Mouse (Mus musculus) left cerebral cortex, adult 2 months (tissue): ENCODE measurements at regions not wholly inside any gene's neighbourhood (a gene's known extent, or its start where the extent isn't known, plus 50 kb on each side); places are given as distances from the start of the nearest gene placed in this dataset.
"Not testable (repeated sequence)": the region's sequence is repeated elsewhere in the genome, so short reads cannot be mapped to it uniquely, and the experiment has no call there.

ENCODE experiments used
- DNase-seq, 2 experiments: peaks; one replicate each; pipeline ENCODE4 v3.0.0; 2021 to 2022; ENCODE audit warnings: low spot score in 2 of 2, mixed read lengths in 1 of 2; ENCODE audit errors: extremely low spot score in 1 of 2
- H3K27ac ChIP-seq: fragments of 200-600 bp; 2 replicates; pipeline ENCODE4 v1.8.1; 2022
- H3K4me3 ChIP-seq: fragments of 200-600 bp; 2 replicates; pipeline ENCODE4 v1.8.1; 2022
- CTCF ChIP-seq: fragments of 200-600 bp; IDR thresholded peaks from 2 replicates; pipeline ENCODE4 v1.8.1; 2022; ENCODE audit warnings: antibody characterized with exemption, mild to moderate bottlenecking, moderate library complexity
- intact Hi-C: fragments of 180-260 bp; cut with DNase I; formaldehyde crosslinking; loops from one replicate; pipeline ENCODE4 v1.15.1; 2025

DNA sequence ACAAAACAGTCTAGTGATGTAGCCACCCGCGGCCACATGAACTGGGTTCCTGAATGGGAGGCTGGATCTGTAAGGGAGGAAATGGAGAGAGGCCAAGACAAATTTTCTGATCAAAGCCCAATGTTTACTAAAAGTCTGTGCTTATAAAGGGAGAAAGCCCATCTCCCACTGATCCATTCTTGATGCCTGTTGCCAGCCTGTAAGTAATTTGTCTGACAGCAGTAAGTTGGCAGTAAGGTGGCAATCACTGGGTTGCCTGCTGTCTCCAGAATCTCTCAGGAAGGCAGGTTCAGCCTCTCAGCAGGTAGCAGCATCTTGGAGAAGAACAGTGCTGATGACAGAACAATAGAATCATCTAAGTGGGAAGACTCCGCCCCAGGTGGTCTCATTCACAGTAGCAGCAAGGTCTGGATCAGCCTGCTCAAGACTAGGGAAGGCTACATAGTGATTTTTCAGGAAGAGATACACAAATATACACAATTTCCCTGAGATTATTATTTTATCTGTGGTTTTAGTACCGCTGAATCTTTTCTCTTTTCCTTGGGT, 327.9 kb downstream of the Impad1 start:
- no peak for DNase-seq
- intact Hi-C loops: no loop called here
- H3K4me3 ChIP-seq: no peak overlapping the region
- no peak for TF ChIP-seq CTCF
- H3K27ac ChIP-seq: no peak overlapping the region

GRCm38 (mm10) chr4:4464130-4464700, 328.9 kb downstream of the Impad1 start:
- Histone ChIP-seq H3K27ac (no peak overlapping the region), H3K4me3 (no peak overlapping the region)
- TF ChIP-seq CTCF: no peak
- no peak for DNase-seq
- intact Hi-C loops: no loop called here

- no peak overlapping the region for H3K27ac ChIP-seq
- no peak overlapping the region for H3K4me3 ChIP-seq
- intact Hi-C loops: no loop called here
- no peak for DNase-seq
- no peak for TF ChIP-seq CTCF
These were observed 333.9 kb downstream of the Impad1 start for GRCm38 (mm10) chr4:4459258-4459657.

GRCm38 (mm10) chr4:4450104-4450503, 343.1 kb downstream of the Impad1 start:
- no peak overlapping the region for H3K27ac ChIP-seq
- intact Hi-C loops: no loop called here

GRCm38 (mm10) chr4:4442650-4443049, 350.5 kb downstream of the Impad1 start:
- no peak for TF ChIP-seq CTCF
- H3K4me3 ChIP-seq: no peak overlapping the region
- intact Hi-C loops: no loop called here
- H3K27ac ChIP-seq: no peak overlapping the region
- DNase-seq: no peak

More at GRCm38 (mm10) chr4:4450104-4450503, 343.1 kb downstream of the Impad1 start:
- no peak for TF ChIP-seq CTCF
- DNase-seq: no peak
- no peak overlapping the region for H3K4me3 ChIP-seq

- Histone ChIP-seq H3K4me3 (no peak overlapping the region), H3K27ac (no peak overlapping the region)
- no peak for DNase-seq
- intact Hi-C loops: no loop called here
- no peak for TF ChIP-seq CTCF
These were observed 355.6 kb downstream of the Impad1 start for GRCm38 (mm10) chr4:4437559-4437958.

DNA sequence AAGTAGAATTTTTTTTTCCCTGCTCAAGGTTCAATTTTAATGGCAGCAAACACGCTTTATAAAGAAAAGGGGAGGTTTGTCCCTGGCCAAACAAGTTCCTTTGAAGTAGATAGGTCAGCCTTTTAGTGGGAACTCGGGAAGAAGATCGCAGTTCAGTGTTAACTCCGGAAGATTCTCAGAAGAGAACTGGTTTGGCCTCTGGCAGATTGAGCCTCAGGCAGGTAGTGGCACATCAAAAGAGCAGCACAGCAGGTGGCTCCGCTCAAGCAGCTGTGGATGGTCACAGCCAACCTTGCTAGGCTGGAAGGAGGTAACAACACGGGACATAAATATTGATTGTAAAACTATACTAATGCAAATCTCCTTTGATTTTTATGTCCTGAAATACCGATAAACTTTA, 347.2 kb upstream of the Sdr16c6 start:
- H3K4me3 ChIP-seq, DNase-seq, intact Hi-C loops, H3K27ac ChIP-seq: not testable (repeated sequence)

DNA sequence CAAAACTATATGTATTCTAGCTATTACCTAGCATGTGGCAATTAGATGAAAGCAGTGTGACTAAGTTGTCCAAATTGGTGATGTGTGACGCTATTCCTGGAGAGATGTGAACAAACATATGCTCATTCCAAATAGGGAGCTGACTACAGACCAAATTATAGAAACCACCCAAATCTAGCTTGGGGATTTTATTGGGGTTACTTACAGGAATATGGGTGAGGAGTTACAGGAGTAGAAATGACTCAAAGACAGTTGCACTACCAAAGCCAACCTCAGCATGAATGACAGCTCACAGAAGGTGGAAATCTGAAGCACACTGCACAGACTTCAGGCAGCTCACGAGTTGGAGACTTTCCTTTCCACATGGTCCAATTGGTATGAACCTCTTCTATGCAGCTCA, 326.5 kb upstream of the Sdr16c6 start:
- TF ChIP-seq CTCF: no peak; the same call in 1 of the 2 replicates
- intact Hi-C loops: loop anchor here (5.0 kb wide), 1 partner anchor 262 kb away; no protein-coding TSS in a partner anchor
- H3K4me3 ChIP-seq: no peak overlapping the region
- no peak for DNase-seq
- H3K27ac ChIP-seq: no peak overlapping the region

DNA sequence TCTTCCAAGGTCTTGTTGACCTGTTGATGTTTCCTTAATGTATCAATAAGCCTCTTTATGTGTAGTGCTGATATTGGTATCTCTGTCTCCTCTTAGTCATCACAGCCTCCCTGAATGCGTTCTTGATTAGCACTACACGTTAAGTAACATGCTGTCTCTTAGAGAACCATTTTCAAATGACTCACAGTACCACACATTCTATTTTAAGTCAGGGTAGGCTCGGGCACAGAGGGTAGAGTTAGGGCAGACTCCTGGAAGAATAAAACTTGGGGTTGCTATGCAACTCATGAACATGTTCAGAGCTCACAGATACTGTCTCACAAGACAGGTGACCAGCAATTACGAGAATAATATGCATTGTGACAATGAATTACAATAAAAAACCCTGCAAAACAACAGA, 320.1 kb upstream of the Sdr16c6 start:
- no peak overlapping the region for H3K4me3 ChIP-seq
- intact Hi-C loops: no loop called here
- no peak overlapping the region for H3K27ac ChIP-seq
- peak in 1 of 2 experiments; percentile 14 for DNase-seq
- TF ChIP-seq CTCF: no peak

- DNase-seq: no peak
- intact Hi-C loops: no loop called here
- no peak for TF ChIP-seq CTCF
These were observed 302.8 kb upstream of the Sdr16c6 start for GRCm38 (mm10) chr4:4380024-4380590.

DNA sequence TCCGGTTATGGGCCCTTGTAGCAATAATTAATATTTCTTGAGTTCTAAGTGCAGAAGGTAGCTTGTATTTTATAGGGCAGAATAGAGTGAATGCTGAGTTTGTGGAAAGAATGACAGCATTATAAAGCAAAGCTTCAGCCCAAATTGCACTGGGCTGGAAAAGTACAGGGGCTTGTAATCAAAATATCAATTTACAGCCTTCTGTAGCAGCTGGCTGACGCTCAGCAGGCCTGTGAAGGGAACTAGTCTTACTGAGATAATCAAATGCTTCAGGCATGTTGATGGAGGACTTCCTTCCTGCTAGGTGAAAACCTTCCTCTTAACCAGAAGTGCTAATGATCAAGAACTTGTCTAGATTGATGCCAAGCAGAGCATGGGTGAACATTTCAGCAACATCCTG, 257.9 kb upstream of the Sdr16c6 start:
- intact Hi-C loops: no loop called here
- no peak overlapping the region for H3K4me3 ChIP-seq

More at GRCm38 (mm10) chr4:4380024-4380590, 302.8 kb upstream of the Sdr16c6 start:
- H3K27ac ChIP-seq: no peak overlapping the region
- no peak overlapping the region for H3K4me3 ChIP-seq

DNA sequence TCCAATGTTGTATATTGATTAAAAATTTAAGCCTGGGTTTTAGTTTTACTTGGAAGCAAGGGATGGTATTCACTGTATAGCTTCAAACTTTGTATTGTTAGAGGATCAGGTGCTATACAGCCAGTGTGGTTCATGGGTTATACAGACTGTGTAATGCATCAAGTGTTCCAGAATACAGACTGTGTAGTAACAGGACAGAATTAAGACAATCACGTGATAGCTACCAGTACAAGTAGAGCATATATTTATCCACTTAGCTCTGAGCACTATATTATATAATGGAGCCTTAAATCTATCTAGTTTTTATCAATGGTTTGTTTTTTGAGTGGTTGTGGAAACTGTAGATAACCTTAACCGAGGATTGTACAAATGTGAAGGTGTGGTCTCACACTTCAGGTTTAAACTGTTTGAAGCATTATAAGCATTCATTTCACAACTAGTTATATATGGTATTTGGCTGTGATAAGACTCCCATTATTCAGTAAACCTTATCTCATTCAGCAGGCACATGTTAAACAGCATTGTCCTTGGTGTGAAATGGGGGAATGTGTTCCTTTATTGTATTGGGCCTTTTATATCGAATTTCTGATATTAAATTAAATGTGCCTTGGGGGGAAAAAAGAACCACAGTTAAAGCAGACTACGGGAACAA, 256.3 kb upstream of the Sdr16c6 start:
- no peak for TF ChIP-seq CTCF
- no peak overlapping the region for H3K4me3 ChIP-seq
- no peak overlapping the region for H3K27ac ChIP-seq
- intact Hi-C loops: no loop called here
- no peak for DNase-seq

More for the DNA sequence above, 257.9 kb upstream of the Sdr16c6 start:
- TF ChIP-seq CTCF: no peak
- H3K27ac ChIP-seq: no peak overlapping the region
- no peak for DNase-seq

DNA sequence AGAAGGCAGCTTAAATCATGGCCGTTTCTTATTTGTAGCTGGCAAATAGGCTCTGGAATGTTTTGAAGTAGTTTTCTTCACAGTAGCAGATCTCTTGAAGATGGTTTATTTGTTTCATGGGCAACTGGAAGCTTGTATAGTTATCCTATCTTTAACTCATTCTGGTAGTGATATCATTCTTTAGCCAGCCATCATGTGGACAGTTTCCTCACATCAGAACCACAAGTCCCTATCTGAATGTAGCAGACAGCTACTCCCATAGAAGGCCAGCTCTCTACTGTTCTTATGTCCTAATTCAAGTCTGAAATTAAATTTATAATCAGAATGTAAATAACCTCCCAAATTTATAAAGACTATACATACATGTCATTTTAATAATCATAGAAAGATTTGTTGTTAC, 253.8 kb upstream of the Sdr16c6 start:
- Histone ChIP-seq H3K4me3 (no peak overlapping the region), H3K27ac (no peak overlapping the region)
- DNase-seq: no peak
- TF ChIP-seq CTCF: no peak
- intact Hi-C loops: no loop called here
